ENCODE assay signal across 10 mouse cellular contexts in the genomic region with DNA sequence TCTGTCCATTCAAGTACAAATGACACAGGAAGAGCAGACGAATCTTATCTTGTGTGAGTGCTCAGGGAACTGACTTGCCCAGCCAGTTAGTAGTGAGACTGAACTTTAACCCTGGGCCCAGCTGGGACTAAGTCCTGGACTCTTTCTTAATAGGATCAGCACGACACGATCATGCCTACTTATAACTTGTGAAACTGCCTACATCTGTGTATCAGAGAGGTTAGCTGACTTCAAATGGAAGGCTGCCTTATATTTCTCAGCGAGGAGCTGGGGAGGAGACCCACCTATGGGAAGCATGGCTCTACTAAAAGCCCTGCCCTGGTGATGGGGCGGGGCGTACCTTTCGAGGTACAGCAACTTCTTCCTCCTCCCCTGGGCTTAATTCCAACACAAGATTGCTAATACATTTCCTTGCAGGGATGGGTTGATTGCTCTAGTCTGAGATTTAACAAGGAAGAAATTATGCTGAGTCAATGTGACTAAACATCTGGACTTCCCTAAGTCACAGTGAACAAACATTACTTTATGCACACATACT. TPM values are rescaled to one million over a fixed set of nuclear protein-coding genes. Genes with fewer than 3 reads are reported as not detected.
DNase-seq lines count a peak whose midpoint lies in the region; ATAC-seq and TF ChIP-seq lines count a peak whose summit lies in the region.
"Had no signal": no experiment of that assay in that cellular context is flagged by ENCODE, and none has a peak within 500 bp of the region (broad histone marks: within the 10 kb centered on the region; RNA-seq: fewer than 3 reads in every experiment).

No protein-coding gene starts in this region.

- peaks cover 6% of the 10 kb centered on the region for H3K4me1 ChIP-seq in embryonic fibroblast, embryonic 13.5 days (ENCODE audit: control insufficient read depth, insufficient read depth, low read length)
- H3K4me1 ChIP-seq in liver, embryonic 16.5 days (ENCODE audit: control insufficient read depth, low read depth, low read length) = peaks cover 16% of the 10 kb centered on the region

- no peak for ATAC-seq in liver, embryonic 16.5 days (ENCODE audit: low read depth)

- 28% methylated on average over 7 of the region's 7 CpGs for WGBS in liver, embryonic 16.5 days (ENCODE audit: insufficient replicate concordance)

- TF ChIP-seq CTCF in embryonic fibroblast, embryonic 13.5 days (IDR thresholded peaks at IDR 0.05; ENCODE audit: borderline replicate concordance, insufficient read depth, low read length) = no peak

- no peak overlapping the region for H3K4me2 ChIP-seq in liver, embryonic 16.5 days (ENCODE audit: low read depth, low read length)
- H3K4me2 ChIP-seq: hindbrain, embryonic 15.5 days had no signal

- no peak overlapping the region for H3K9ac ChIP-seq in liver, embryonic 16.5 days (ENCODE audit: low read depth, low read length)
- H3K9ac ChIP-seq: hindbrain, embryonic 15.5 days had no signal

- H3K27me3 ChIP-seq in liver, embryonic 16.5 days (ENCODE audit: control insufficient read depth, insufficient read depth, low read depth, low read length) = no peaks in the 10 kb centered on the region
- H3K27me3 ChIP-seq: hindbrain, embryonic 15.5 days had no signal

- no peak for TF ChIP-seq POLR2A in embryonic fibroblast, embryonic 13.5 days (IDR thresholded peaks at IDR 0.05; ENCODE audit: low read depth, low read length)

- H3K4me3 ChIP-seq in embryonic fibroblast, embryonic 13.5 days (ENCODE audit: insufficient read depth, low read length) = no peak overlapping the region
- no peak overlapping the region for H3K4me3 ChIP-seq in liver, embryonic 16.5 days (ENCODE audit: low read depth, low read length)
- H3K4me3 ChIP-seq: hindbrain, embryonic 15.5 days had no signal

- no peaks in the 10 kb centered on the region for H3K9me3 ChIP-seq in liver, embryonic 16.5 days (replicated peaks; ENCODE audit: control insufficient read depth, low read length)
- H3K9me3 ChIP-seq: hindbrain, embryonic 15.5 days had no signal

- peak; percentile 76 for DNase-seq in 3134 (ENCODE audit: extremely low read depth, insufficient read length, low spot score)
- DNase-seq in 416B (ENCODE audit: low read depth) = peak; percentile 94
- no peak for DNase-seq in thymus, postnatal 10 days (ENCODE audit: low spot score in 2 of 2)
- DNase-seq in ovary, postnatal 10 days (ENCODE audit: low spot score) = no peak
- DNase-seq in ovary, postnatal 36 days (ENCODE audit: low spot score) = no peak
- no peak for DNase-seq in right cerebral cortex, postnatal 36 days (ENCODE audit: low spot score in 2 of 2)
- DNase-seq: cerebellum, postnatal 36 days had no signal

- peak overlapping the region; percentile 93 for H3K27ac ChIP-seq in embryonic fibroblast, embryonic 13.5 days (ENCODE audit: insufficient read depth, low read length)
- H3K27ac ChIP-seq in liver, embryonic 16.5 days (ENCODE audit: low read length) = peak overlapping the region; percentile 45; the same call in 1 of the 2 replicates
- H3K27ac ChIP-seq: hindbrain, embryonic 15.5 days had no signal

- no peaks in the 10 kb centered on the region for H3K36me3 ChIP-seq in liver, embryonic 16.5 days (ENCODE audit: control insufficient read depth, insufficient read depth)

RNA-seq across cellular contexts. Expression of a gene that starts 3.9 kb away (rescaled TPM):
- polyA plus RNA-seq in embryonic fibroblast, embryonic 13.5 days (2011; ENCODE audit: insufficient read length, low read depth, missing spikeins) = 112 and 179 TPM in 2 replicates
- 64.0 and 69.6 TPM in 2 replicates for polyA plus RNA-seq in liver, embryonic 16.5 days (2015; fragmentation: Nextera tagmentation; extraction: Ambion mirVana)

RNA-seq across cellular contexts. Expression of a gene that starts 33.0 kb away (rescaled TPM):
- 7.3 and 8.9 TPM in 2 replicates for polyA plus RNA-seq in embryonic fibroblast, embryonic 13.5 days (2011; ENCODE audit: insufficient read length, low read depth, missing spikeins)
- polyA plus RNA-seq in liver, embryonic 16.5 days (2015; fragmentation: Nextera tagmentation; extraction: Ambion mirVana) = 10.6 and 12.3 TPM in 2 replicates

RNA-seq across cellular contexts. Expression of a gene that starts 43.9 kb away (rescaled TPM):
- not detected in 2 replicates for polyA plus RNA-seq in embryonic fibroblast, embryonic 13.5 days (2011; ENCODE audit: insufficient read length, low read depth, missing spikeins)
- polyA plus RNA-seq in liver, embryonic 16.5 days (2015; fragmentation: Nextera tagmentation; extraction: Ambion mirVana) = not detected in 2 replicates

Comparison
In these comparisons a context has a peak if more than half of its experiments do, and no peak if none do; other contexts are left out.
1. DNase-seq: peak in 3134 (single experiment) and 416B (single experiment); none in thymus, postnatal 10 days (0 of 2), ovary, postnatal 10 days (single experiment), ovary, postnatal 36 days (single experiment) and right cerebral cortex, postnatal 36 days (0 of 2).